Mouse (Mus musculus) mesoderm, embryonic 11.5 days (tissue): ENCODE results near the gene Aldh6a1.

Source experiments
- DNase-seq: peaks from one replicate; pipeline ENCODE4 v3.0.0-alpha.2; 2012; ENCODE audit warnings: low read depth, low spot score

Aldh6a1 gene

DNA sequence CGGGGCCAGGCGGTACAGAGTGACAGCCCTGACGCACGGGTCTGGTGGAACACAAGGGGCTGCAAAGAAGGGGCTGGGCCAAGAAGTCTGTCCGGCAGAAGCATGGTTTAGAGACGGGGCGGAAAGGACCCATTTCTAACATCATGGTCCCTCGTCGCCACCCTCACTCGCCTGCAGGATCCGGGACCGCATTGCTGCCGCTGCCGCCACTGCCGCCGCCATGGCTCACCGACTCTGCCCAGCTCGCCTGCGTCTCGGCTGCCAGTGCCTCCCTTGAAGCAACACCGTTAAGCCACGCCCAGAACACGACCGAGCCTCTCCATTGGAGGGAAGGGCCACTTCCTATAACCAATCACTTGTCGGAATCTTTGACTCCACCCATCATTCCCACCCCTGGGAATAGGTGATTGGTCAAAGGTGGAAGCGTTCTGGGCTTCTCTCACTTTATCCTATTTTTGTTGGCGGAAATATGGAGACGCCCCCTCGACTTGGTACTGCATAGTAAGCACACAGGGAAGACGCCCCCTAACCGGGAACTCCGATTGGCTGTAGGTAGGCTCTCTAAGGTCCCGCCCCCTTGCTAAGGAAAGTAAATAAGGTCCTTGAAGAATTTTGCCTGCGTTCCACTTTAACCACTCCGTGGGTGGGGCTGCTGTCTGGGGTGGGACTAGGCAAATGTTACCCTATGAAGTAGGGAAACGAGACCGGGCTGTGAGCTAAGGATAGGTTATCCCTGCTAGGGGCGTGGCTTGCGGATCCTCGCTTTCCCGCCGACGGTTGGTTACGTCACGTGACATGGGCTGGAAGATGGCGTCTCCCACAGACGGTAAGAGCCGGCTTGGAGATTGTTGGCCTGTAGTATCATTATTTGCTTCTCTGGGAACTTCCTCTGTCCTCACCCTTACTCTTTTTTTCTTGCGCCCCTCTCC, at the start of gene Aldh6a1, which contains the start of gene Lin52:
Gene Aldh6a1, minus strand, starts transcription at position 287 of the 929 bp plus-strand sequence.
Gene Lin52, plus strand, starts transcription at position 705 of the 929 bp plus-strand sequence.
- peak; percentile 99 for DNase-seq

DNA sequence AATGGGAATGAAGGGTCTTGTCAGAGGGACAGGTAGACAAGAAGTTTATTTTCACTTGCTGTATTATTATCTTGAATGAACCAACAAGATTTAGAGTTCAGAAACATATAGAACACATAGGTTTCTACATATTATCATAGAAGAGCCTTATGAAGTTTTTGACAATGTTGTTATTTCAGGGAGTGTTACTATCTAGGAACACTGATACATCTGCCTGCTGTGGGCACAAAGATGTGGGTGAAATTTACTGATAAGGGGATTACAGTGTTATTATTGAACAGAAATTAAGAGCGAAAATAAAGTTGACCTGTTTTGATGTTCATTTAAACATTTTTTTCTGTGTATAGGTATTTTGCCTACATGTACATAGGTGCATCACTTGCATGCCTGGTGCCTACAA, 46.0 kb upstream of the Aldh6a1 start:
- DNase-seq: no peak

DNA sequence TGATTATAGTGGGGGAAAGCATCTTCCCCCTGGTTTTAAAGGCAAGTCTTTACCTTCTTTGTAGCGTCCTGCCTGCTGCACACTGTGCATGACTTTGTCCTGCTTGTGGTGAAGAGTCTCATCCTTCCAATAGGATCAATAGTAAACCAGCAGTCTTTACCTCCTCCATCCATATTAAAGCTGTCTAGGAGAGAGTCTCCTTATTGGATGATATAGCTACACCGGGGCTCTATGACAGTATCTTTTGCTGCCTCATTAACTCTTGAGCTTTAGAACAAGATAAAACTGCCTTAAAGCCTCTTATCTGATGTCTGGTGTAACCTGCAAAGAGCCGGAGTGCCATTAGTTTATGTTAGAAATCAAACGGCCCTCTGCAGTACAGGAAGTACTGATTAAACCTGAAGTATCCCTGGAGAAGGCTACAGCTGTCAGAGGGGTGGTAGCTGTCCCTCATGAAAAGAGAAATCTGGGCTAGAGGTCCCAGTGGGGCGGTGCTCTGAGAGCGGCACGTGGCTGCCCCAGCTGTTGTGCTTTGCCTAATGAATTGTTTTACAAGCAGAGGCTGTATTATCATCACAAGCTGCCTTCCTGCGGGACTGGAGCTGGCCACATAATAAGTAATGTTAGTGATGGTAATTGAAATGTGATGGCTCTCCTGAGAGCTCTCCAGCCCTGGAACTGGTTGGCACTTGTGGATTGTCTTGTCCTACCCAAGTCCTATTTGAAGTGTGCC, 36.7 kb upstream of the Aldh6a1 start:
- DNase-seq: peak; percentile 70

DNA sequence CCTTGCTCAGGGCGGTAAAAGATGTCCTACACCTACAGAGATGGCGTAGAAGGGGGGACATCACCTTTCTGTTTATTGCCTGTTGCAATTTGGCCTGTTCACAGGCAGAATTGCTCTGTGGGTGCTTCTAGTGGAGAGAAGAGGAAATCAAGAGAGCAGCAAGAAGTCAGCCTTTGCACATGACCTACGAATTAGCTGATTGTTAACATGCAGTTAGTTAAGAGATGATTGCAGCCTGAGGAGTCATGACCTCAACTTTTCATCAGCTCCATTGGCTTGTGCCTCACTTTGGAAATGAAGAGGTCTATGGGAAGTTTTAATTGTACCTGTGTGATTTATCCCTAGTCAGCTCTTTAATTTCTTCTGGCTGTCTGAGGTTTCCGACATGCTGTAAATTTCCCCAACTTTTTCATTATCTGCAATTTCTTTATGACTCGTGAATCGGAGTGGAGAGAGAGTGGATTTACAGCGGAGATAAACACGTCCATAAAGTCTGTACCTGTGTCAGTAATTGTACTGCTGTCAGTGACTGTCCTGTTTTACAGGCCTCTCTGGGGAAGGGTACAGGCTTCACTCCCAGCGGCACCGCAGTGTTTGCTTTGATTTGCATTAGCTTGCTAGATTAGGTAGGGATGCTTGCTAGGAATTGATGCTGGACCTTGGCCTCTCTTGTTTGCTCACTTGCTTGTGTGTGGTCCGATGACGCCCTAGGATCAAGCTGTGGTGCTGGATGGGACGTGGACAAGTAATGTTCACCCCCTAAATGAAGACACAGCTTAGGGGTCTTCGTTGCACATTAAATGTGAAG, 32.2 kb upstream of the Aldh6a1 start:
- DNase-seq: no peak

DNA sequence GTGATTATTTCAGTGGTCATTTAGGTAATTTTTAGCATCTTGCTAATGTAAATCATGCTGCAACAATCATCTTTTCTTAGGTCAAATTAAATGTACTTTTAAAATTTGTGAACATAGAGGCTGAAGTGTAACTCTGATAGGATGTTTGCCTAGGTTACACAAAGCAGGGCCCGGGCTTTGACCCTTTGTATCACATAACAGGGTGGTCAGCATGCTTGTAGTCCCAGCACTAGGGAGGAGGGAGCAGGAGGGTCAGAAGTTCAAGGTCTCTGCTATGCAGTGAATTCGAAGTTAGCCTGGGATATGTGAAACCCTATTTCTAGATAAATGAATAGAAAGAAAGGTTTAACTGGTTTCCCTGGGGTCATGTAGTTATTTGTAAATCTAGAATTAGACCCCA, 30.4 kb upstream of the Aldh6a1 start:
- no peak for DNase-seq

DNA sequence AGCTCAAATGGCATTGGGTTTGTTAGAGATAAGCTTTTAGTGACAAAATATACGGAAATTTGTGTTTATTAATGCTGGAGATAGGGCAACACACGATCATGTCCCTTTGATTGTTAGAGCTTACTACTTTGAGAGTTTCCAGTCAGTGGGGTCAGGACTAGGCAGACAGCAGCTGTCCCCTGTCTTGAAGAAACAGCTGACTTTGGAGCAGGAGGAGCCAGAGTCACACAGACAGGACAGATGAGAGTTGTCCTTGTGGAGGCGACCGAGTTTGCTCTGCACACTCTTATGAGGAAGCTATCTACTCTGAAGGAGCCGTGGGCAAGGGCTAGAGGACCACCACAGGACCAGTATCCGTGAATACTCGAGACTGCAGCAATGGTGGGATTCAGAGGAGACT, 28.1 kb upstream of the Aldh6a1 start:
- DNase-seq: no peak

DNA sequence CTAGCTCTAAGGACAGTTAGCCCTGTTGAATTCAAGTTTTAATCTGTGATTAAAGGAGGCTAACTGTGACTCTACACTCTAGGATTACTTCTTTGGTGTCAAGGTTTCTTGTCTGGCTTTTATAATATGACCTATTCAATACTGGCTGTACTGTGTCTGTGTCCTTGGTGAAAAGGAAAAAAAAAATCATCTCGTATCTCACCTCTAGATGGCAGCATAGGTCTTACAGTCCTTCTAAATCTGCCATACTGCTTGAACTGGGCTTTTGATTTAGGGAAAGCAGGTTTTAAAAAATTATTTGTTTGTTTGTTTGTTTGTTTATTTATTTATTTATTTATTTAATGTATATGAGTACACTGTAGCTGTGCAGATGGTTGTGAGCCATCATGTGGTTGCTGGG, 17.9 kb upstream of the Aldh6a1 start:
- peak; percentile 56 for DNase-seq

DNA sequence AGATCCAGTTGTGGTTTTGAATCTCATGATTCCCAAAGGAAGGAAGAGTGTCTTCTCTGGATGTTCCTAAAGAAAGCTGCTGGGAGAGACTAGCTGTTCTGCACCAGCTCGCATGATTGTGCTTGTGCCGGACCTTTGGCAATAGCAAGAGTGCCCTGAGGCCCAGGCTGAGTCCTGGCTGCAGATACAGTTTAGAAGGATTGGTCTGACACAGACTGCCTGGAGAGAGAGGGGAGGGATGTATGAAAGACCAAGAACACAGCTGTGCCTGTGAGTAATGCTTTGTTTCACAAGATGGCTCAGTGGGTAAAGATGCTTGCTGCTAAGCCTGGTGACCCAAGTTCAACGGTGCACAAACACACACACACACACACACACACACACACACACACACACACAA, 12.1 kb upstream of the Aldh6a1 start:
- no peak for DNase-seq

DNA sequence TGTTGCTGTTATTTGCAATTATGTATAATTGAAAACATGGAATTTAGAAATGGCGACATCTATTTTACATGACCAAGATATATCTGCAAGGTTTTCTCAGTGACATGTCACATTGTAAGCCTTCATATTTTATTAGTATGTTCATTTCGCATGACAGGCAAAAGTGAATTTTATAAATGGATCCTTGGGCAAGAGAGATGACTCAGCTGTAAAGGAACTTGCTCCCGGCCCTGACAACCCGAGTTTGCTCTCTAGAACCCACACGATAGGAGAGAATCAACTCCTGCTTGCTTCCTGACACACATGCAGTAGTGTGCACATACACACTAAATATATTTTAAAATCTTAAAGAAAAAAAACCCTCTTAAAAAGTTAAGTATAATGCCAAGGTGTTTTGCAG, 10.6 kb upstream of the Aldh6a1 start:
- DNase-seq: no peak

DNA sequence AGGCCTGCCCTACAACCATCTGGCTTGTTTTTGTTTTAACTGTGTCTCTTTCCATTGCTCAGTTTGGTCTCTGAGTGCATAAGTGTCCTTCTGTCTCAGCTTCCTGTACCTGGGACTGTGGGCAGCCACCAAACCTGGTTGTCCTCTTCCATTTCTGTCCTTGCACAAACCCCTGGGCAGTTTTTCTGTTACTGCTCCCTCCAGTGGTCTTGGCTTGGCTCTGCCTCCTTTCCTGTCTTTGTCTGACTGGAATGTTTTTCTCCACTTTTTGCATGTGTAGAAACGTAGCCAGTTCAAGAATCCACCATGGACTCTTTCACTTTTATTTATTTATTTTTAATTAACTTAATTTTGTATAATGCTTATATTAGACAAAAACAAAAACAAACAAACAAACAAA, 9.0 kb upstream of the Aldh6a1 start:
- DNase-seq: no peak

DNA sequence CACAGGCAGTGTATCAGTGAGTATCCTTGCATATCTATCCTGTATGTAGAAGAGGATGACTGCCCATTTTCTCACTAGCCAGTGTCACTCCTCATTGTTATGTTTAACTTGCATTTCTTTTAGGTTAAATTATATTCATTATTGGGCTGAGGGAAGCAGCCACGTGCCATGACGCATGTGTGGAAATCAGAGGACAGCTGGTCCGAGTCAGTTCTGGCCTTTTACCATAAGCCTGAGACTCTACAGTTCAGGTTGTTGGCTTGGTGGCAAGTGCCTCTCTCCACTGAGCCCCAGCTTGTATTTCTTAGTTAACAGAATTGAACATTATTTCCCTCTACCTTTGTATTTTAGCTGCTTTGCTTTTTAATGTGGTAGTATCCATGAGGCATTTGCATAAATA, 6.1 kb upstream of the Aldh6a1 start:
- no peak for DNase-seq

DNA sequence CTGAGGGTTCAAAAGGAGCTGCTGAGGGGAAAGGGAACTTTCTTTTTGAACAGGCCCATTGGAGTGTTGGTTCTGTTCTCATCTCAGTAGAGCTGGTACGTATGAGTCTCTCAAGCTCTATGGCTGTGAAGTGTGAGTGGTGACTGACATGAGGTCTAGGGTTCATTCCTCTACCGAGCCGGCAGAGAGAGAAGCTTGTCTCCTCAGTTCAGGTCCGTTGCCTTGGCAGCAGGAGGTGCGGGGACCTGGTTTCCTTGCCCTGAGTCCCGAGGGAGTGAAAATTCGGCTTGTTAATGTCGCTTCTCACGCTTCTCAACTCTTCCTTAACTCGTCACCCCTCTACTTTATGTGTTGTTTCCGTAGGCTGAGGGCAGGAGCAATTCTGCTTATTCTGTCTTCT, 997 bp upstream of the Aldh6a1 start:
- peak; percentile 15 for DNase-seq

DNA sequence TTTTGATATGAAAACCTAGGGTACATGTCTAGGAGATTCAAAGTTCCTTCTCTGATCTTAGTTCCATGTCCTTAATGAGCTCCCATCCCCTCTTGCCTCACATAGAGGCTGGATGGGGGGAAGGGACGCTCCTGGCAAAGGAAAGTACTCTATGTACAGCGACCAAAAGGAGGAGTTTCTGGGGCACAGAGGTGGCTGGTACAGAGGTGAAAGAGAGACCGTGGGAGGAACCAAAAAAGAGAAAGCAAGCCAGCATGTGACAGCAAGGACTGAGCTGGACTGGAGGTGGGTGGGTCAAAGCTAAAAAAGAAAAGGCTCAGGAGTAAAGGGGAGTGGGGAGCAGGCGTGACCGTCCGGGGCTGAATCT, 470 bp downstream of the Aldh6a1 start:
- DNase-seq: no peak

DNA sequence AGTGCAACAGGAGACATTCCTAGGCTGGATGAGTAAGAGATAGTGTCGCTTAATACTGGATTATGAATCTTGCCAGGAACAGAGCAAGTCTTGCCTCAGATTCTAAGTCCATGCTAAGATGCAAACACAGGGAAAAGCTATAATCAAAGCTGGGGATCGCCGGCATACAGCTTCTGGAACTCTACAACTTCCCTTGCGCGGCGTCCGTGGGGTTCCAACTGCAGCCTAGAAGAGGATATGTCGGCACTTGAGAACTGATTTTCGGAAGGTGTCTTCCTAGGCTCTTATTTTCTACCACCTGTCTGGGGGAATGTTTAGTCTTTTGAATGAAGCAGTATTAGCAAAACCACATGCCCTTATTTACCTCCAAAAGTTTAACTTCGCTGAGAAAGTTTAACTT, 917 bp downstream of the Aldh6a1 start:
- no peak for DNase-seq

DNA sequence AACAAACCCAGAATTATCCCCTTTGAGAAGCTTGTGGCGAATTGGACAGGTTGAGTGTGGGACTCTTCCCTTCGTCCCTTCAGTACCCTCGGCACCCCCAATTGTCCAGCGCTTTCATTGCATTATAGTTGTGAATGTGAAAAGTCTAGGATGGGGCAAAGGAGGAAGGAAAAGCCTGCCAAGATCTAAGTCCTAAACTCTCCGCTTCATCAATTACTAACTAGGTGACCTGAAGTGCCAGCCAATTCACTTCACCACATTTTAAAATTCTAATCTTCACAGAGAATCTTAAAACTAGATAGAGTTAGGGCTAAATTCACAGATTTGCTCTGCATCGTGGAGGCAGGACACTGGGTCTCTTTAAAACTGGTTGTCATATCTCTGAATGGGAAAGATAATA, 2.6 kb downstream of the Aldh6a1 start:
- no peak for DNase-seq

DNA sequence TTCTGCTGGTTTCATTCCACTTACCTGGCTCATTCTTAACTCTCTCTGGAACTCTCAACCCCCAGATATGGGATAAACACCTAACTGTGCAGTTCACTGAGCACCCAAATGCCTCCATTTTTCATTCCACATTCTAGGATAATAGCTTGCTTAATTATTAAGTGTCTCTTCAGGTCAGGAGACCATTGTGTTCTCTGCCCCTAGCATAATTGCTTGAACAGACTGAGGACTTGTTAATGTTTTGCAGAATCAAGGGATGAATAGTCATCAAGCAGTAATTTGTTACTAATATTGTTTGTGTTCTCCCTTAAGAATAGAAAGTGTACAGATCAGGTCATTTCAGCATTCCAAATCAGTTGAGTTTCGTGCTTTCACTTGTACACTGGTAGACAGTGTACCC, 3.4 kb downstream of the Aldh6a1 start:
- DNase-seq: no peak

DNA sequence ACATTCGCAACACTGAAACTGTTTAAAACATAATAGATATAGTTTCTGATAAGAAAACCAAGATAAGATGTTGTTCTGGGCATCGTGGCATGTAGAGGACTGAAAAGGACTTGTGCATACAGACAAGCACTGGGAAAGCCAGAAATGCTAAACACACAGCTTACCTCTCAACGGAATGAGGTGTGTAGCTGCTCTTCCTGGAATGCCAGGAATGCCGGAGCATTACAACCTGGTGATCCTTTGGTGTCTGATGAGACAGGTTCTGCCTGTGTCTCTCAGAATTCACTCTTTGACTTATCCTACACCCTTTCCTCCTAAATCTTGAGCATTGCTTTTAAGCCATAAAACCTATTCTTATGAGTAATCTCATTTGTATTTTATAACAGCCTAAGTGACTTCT, 8.3 kb downstream of the Aldh6a1 start:
- DNase-seq: no peak

DNA sequence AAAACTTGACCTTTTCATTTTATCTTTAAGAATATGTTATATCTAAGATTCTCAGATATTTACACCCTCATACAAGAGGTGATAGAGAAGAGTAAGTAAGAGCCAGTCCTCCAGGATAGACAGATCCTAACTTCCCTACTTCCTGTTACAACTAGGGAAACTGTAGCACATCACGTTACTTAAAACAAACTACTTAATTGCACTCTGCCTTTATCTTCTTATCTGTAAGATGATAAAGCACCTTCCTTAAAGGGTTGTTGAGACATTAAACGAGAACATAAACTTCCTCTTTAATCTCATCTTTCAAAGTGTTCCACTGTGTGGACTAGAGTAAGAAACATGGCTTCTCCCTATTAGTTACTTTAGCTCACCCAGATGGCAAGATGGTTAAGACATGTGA, 12.1 kb downstream of the Aldh6a1 start:
- no peak for DNase-seq

DNA sequence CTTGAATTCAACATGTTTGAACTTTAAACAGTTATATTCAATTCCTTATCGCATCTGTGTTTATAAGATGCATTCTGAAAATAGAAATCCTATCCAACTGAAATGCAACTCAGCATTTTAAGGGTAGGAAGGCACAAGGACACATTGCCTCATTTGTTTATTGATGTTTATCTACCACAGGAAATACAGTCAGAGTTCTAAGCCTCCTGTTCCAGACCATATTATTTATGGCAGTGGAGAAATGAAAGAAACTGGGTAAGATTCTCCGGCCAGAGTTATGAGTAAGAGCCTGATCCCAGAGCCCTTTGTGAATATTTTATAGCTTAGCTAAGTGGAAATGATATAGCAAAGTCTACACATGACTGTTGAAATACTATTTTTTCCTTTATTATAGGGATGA, 21.0 kb downstream of the Aldh6a1 start:
- no peak for DNase-seq

DNA sequence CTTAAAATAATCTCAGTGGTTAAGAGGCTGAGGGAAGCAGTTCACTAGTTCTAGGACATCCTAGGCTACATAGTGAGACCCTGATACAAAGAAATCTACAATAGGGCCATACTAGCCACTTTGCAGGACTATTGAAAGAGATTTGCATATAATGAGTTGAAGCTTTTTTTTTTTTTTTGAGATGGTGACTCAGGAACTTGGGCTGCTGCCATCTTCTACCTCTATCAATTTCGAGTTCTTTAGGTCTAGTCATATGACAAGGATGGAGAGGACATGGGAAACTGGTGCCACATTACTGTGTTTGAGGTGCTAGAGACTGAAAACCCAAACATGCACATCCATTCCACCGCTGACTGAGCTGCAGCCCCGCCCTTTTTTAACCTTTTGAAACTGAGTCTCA, 26.8 kb downstream of the Aldh6a1 start:
- no peak for DNase-seq

DNA sequence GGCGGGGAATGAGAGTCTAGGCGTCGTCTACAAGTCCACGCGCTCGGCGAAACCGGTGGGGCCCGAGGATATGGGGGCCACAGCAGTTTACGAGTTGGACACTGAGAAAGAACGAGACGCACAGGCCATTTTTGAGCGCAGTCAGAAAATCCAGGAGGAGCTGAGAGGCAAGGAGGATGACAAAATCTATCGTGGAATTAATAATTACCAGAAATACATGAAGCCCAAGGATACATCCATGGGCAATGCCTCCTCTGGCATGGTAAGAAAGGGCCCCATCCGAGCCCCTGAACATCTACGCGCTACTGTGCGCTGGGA, 33.2 kb downstream of the Aldh6a1 start:
- no peak for DNase-seq
